Mouse (Mus musculus): ENCODE measurements around the gene Grin3b. TPM values are rescaled to one million over a fixed set of nuclear protein-coding genes. Genes with fewer than 3 reads are reported as not detected.
A peak's percentile ranks its signal among the peaks of the same experiment; 100 is the strongest.

The Grin3b gene
- polyA plus RNA-seq, 1 experiment from 2014 or later, result 0.14 TPM

GRCm38 (mm10) chr10:79979401-79980155 is 9.1 kb downstream of the Grin3b start:
- ATAC-seq (replicated peaks; ENCODE audit: low FRiP score) (no peak), DNase-seq (ENCODE audit: low spot score) (no peak)
- Histone ChIP-seq H3K36me3 (ENCODE audit: control insufficient read depth, insufficient read depth, low read length) (peaks cover 50% of the 10 kb centered on the region), H3K4me1 (replicated peaks; ENCODE audit: control insufficient read depth, insufficient read depth, low read length) (peaks cover 27% of the 10 kb centered on the region), H3K9ac (ENCODE audit: low read depth, low read length) (no peak overlapping the region), H3K4me2 (no peak overlapping the region), H3K4me3 (ENCODE audit: low read depth, low read length) (no peak overlapping the region), H3K9me3 (ENCODE audit: control insufficient read depth, low read length) (peaks cover 21% of the 10 kb centered on the region), H3K27ac (ENCODE audit: low read depth, low read length) (no peak overlapping the region), H3K27me3 (replicated peaks; ENCODE audit: control insufficient read depth, insufficient read depth, low read length) (no peaks in the 10 kb centered on the region)
- WGBS, result 91% methylated on average over 22 of the region's 22 CpGs

DNA sequence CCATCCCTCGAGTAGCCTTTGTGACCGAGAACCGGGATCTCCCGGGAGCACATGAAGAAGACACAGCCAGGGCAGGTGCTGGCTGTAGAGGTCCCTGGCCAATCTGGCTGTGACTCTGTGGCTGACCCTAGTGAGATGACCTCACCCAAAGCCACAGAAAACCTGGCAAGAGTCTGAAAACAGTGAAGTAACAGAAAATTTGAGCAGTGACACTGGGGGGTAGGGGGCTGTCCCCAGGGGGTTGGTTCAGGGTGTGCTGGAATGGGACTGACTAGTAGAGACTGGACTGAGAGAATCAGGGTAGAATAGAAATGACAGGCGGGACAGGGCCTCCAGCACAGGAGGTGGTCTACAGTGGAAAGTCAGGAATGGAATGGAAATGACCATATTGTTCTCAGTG is 12.7 kb downstream of the Grin3b start:
- Histone ChIP-seq H3K27me3 (replicated peaks; ENCODE audit: control insufficient read depth, insufficient read depth, low read length) (peaks cover 3% of the 10 kb centered on the region; the same call in 1 of the 2 replicates), H3K4me1 (replicated peaks; ENCODE audit: control insufficient read depth, insufficient read depth, low read length) (peaks cover 51% of the 10 kb centered on the region), H3K4me2 (peak overlapping the region; percentile 93), H3K9me3 (ENCODE audit: control insufficient read depth, low read length) (no peaks in the 10 kb centered on the region), H3K9ac (ENCODE audit: low read depth, low read length) (peak overlapping the region; percentile 92), H3K27ac (ENCODE audit: low read depth, low read length) (peak overlapping the region; percentile 98), H3K36me3 (ENCODE audit: control insufficient read depth, insufficient read depth, low read length) (peaks cover 19% of the 10 kb centered on the region), H3K4me3 (ENCODE audit: low read depth, low read length) (peak overlapping the region; percentile 92)
- DNase-seq (ENCODE audit: low spot score) (no peak), ATAC-seq (replicated peaks; ENCODE audit: low FRiP score) (no peak)
- WGBS, result 82% methylated on average over 5 of the region's 5 CpGs

GRCm38 (mm10) chr10:79983670-79984069 is 13.2 kb downstream of the Grin3b start:
- whole genome bisulfite sequencing, result under 1% methylated on average over 21 of the region's 21 CpGs
- Histone ChIP-seq H3K4me1 (replicated peaks; ENCODE audit: control insufficient read depth, insufficient read depth, low read length) (peaks cover 55% of the 10 kb centered on the region), H3K9ac (ENCODE audit: low read depth, low read length) (peak overlapping the region; percentile 92), H3K36me3 (ENCODE audit: control insufficient read depth, insufficient read depth, low read length) (peaks cover 14% of the 10 kb centered on the region), H3K27me3 (replicated peaks; ENCODE audit: control insufficient read depth, insufficient read depth, low read length) (peaks cover 3% of the 10 kb centered on the region; the same call in 1 of the 2 replicates), H3K4me3 (ENCODE audit: low read depth, low read length) (peak overlapping the region; percentile 92), H3K27ac (ENCODE audit: low read depth, low read length) (peak overlapping the region; percentile 98), H3K4me2 (peak overlapping the region; percentile 93), H3K9me3 (ENCODE audit: control insufficient read depth, low read length) (no peaks in the 10 kb centered on the region)
- DNase-seq (ENCODE audit: low spot score) (peak; percentile 73), ATAC-seq (replicated peaks; ENCODE audit: low FRiP score) (no peak)

- peak; percentile 79 for ATAC-seq (replicated peaks; ENCODE audit: low FRiP score)
- peak within 1 kb of the TSS; percentile 98 for H3K27ac ChIP-seq (ENCODE audit: low read depth, low read length)
- peaks cover 9% of the 10 kb centered on the region; the same call in 1 of the 2 replicates for H3K36me3 ChIP-seq (ENCODE audit: control insufficient read depth, insufficient read depth, low read length)
- WGBS, result under 1% methylated on average over 48 of the region's 49 CpGs
- no peaks in the 10 kb centered on the region for H3K9me3 ChIP-seq (ENCODE audit: control insufficient read depth, low read length)
- peak within 1 kb of the TSS; percentile 92 for H3K9ac ChIP-seq (ENCODE audit: low read depth, low read length)
- peak; percentile 87 for DNase-seq (ENCODE audit: low spot score)
- peaks cover 60% of the 10 kb centered on the region for H3K4me1 ChIP-seq (replicated peaks; ENCODE audit: control insufficient read depth, insufficient read depth, low read length)
- H3K4me2 ChIP-seq, result peak within 1 kb of the TSS; percentile 93
- H3K4me3 ChIP-seq (ENCODE audit: low read depth, low read length), result peak within 1 kb of the TSS; percentile 92
- H3K27me3 ChIP-seq (replicated peaks; ENCODE audit: control insufficient read depth, insufficient read depth, low read length), result peaks cover 3% of the 10 kb centered on the region
Observed at GRCm38 (mm10) chr10:79984195-79984816, 13.8 kb downstream of the Grin3b start, which contains the start of gene Tmem259. TSS of gene Tmem259 (minus strand) at chr10:79984330.

DNA sequence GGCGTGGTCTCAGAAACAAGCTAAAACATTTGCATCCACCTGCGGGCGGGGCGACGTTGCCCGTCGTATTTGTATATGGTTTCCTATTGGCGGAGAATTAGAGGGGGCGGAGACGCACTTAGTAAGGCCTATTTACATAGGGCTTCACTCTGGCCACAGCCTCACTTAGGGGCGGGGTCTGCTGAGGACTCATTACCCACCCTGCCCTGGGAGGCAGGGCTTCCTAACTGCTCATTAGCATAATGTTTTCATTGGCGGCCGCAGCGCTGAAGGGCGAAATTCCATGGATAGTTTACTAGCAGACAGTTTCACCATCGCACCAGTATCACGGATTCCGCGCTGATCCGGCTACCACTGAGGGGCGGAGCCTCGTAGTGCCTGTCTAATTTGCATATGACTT is 14.4 kb downstream of the Grin3b start:
- H3K27me3 ChIP-seq (replicated peaks; ENCODE audit: control insufficient read depth, insufficient read depth, low read length), result peaks cover 7% of the 10 kb centered on the region
- no peaks in the 10 kb centered on the region for H3K9me3 ChIP-seq (ENCODE audit: control insufficient read depth, low read length)
- WGBS, result under 1% methylated on average over 22 of the region's 22 CpGs
- H3K4me1 ChIP-seq (replicated peaks; ENCODE audit: control insufficient read depth, insufficient read depth, low read length), result peaks cover 65% of the 10 kb centered on the region
- peak overlapping the region; percentile 92 for H3K4me3 ChIP-seq (ENCODE audit: low read depth, low read length)
- peak overlapping the region; percentile 92 for H3K9ac ChIP-seq (ENCODE audit: low read depth, low read length)
- H3K4me2 ChIP-seq, result peak overlapping the region; percentile 93
- H3K27ac ChIP-seq (ENCODE audit: low read depth, low read length), result peak overlapping the region; percentile 98
- ATAC-seq (replicated peaks; ENCODE audit: low FRiP score), result peak; percentile 89
- peak; percentile 92 for DNase-seq (ENCODE audit: low spot score)
- peaks cover 6% of the 10 kb centered on the region; the same call in 1 of the 2 replicates for H3K36me3 ChIP-seq (ENCODE audit: control insufficient read depth, insufficient read depth, low read length)

GRCm38 (mm10) chr10:79985334-79986231 is 15.1 kb downstream of the Grin3b start:
- H3K9ac ChIP-seq (ENCODE audit: low read depth, low read length), result peak overlapping the region; percentile 92
- H3K4me3 ChIP-seq (ENCODE audit: low read depth, low read length), result peak overlapping the region; percentile 92
- H3K27me3 ChIP-seq (replicated peaks; ENCODE audit: control insufficient read depth, insufficient read depth, low read length), result peaks cover 8% of the 10 kb centered on the region
- DNase-seq (ENCODE audit: low spot score), result peak; percentile 70
- peaks cover 66% of the 10 kb centered on the region for H3K4me1 ChIP-seq (replicated peaks; ENCODE audit: control insufficient read depth, insufficient read depth, low read length)
- WGBS, result 3% methylated on average over 35 of the region's 35 CpGs
- peak overlapping the region; percentile 98 for H3K27ac ChIP-seq (ENCODE audit: low read depth, low read length)
- peak overlapping the region; percentile 93 for H3K4me2 ChIP-seq
- no peaks in the 10 kb centered on the region for H3K9me3 ChIP-seq (ENCODE audit: control insufficient read depth, low read length)
- H3K36me3 ChIP-seq (ENCODE audit: control insufficient read depth, insufficient read depth, low read length), result peaks cover 6% of the 10 kb centered on the region; the same call in 1 of the 2 replicates
- peak; percentile 15; the same call in 1 of the 2 replicates for ATAC-seq (replicated peaks; ENCODE audit: low FRiP score)

DNA sequence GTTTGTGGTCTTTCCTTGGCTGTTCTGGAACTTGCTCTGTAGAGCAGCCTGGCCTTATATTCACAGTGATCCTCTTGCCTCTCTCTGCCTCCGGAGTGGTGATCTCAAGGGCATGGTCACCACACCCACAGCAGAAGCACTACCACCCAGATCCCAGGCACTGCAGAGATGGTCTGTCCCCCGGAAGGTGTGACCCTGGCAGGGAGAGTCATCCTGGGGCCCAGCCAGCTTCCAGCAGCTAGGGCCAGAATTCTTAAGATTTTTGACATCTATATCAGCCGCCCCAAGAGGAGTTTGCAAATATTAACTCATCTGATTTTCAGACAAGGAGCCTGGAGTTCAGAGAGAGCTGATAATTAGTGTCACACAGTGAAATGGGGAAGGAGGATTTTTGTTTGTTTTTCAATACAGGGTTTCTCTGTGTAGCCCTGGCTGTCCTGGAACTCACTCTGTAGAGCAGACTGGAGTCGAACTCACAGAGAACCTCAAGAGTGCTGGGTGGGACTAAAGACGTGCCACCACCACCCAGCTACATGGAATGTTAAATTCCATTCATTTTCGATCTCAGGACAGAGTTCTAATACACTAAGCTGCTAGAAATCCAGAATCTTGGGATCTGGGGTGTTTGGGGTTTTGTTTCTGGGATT is 15.8 kb downstream of the Grin3b start:
- DNase-seq (ENCODE audit: low spot score) (no peak), ATAC-seq (replicated peaks; ENCODE audit: low FRiP score) (no peak)
- Histone ChIP-seq H3K4me3 (ENCODE audit: low read depth, low read length) (peak overlapping the region; percentile 92), H3K9me3 (ENCODE audit: control insufficient read depth, low read length) (no peaks in the 10 kb centered on the region), H3K36me3 (ENCODE audit: control insufficient read depth, insufficient read depth, low read length) (peaks cover 3% of the 10 kb centered on the region; the same call in 1 of the 2 replicates), H3K27ac (ENCODE audit: low read depth, low read length) (peak overlapping the region; percentile 98), H3K4me2 (peak overlapping the region; percentile 93), H3K4me1 (replicated peaks; ENCODE audit: control insufficient read depth, insufficient read depth, low read length) (peaks cover 59% of the 10 kb centered on the region), H3K27me3 (replicated peaks; ENCODE audit: control insufficient read depth, insufficient read depth, low read length) (peaks cover 8% of the 10 kb centered on the region), H3K9ac (ENCODE audit: low read depth, low read length) (peak overlapping the region; percentile 92)
- 30% methylated on average over 6 of the region's 6 CpGs for WGBS
